Mouse (Mus musculus): ENCODE data around the gene Adam19. TPM values are rescaled to one million over a fixed set of nuclear protein-coding genes. Genes with fewer than 3 reads are reported as not detected.

The Adam19 gene
- total RNA-seq, 1 experiment: 43.8 TPM

DNA sequence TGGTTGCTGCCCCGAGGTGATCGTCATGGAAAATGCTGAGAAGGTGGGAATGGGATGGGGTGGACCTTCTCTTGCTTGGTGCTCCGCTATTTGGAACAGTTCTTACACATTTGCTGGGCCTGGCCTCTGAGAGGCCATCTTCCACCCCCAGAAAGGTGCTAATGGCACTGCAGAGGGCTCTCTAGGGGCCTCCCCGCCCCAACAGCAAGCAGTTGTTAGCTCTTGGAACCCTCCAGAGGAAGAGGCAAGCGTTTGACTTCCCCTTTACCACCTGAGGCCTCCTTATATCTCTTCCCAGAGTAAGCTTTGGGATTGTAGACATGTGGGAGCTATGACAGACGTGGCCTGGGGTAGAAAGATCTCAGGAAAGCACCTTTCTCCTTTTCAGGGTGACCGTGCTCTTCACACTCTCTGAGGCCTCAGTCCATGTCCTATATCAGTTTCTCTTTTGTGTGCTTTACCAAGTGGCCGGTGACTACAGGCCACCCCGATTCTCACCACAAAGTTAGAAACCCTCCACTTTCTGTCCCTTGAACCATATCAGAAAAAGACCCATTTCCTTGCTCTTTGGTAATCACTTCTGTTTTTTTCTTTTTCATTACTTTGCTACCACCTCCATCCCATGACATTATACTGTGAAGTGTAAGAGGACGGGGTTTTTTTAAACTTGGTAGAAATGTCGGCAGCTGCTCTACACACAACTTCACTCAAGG, 89.5 kb downstream of the Adam19 start:
- TF ChIP-seq CHD2 (IDR thresholded peaks at IDR 0.05; ENCODE audit: low read depth, low read length): no peak
- TF ChIP-seq ZNF384 (IDR thresholded peaks at IDR 0.05; ENCODE audit: low read depth, low read length): no peak
- TF ChIP-seq MAFK (IDR thresholded peaks at IDR 0.05; ENCODE audit: insufficient read depth, low read depth, low read length): no peak
- TF ChIP-seq HCFC1 (IDR thresholded peaks at IDR 0.05; ENCODE audit: borderline replicate concordance, insufficient read depth, low read length): no peak
- no peak for TF ChIP-seq ZC3H11A (IDR thresholded peaks at IDR 0.05; ENCODE audit: borderline replicate concordance, low read depth, low read length)
- no peak for DNase-seq (ENCODE audit: low read depth, low spot score)

DNA sequence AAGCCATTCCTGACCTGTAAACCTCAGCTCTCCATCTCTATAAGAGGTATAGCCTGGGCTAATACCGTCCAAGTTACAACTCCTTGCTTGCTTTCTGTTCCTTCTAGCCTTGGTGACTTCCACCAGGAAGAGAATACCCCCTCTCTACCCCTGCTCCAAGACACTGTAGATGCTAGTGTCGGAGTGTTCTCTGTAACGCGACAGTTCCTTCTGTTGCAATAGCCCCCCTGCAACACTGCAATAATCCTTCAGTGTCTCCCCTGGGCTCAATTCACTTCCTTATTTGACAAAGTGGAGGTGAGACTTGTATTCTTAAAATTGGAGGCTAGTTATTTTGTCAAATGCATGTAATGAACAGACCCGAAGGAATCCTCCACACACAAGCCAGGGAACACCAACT, 90.8 kb downstream of the Adam19 start:
- Histone ChIP-seq H3K4me3 (ENCODE audit: insufficient read depth in 1 of 2, low read depth in 1 of 2, low read length in 2 of 2, poor library complexity in 1 of 2, severe bottlenecking in 1 of 2) (no peak overlapping the region), H3K9ac (ENCODE audit: insufficient read depth, low read depth, low read length, poor library complexity, severe bottlenecking) (no peak overlapping the region), H3K36me3 (ENCODE audit: control insufficient read depth, insufficient read depth, low read length, poor library complexity, severe bottlenecking) (peaks cover 19% of the 10 kb centered on the region), H3K4me1 (ENCODE audit: control insufficient read depth in 2 of 2, insufficient read depth in 2 of 2, low read length in 2 of 2, poor library complexity in 1 of 2) (no peaks in the 10 kb centered on the region), H3K9me3 (ENCODE audit: control insufficient read depth, insufficient read depth, low read depth, low read length) (no peaks in the 10 kb centered on the region), H3K27ac (ENCODE audit: insufficient read depth, low read depth, low read length, poor library complexity, severe bottlenecking) (no peak overlapping the region)
- in situ Hi-C loops (cut with MboI; ENCODE audit: low sequenced_read_pairs in 2 of 2, unreplicated experiment in 2 of 2): no loop called here
- no peak for DNase-seq (ENCODE audit: low read depth, low spot score)
- TF ChIP-seq HCFC1 (IDR thresholded peaks at IDR 0.05; ENCODE audit: borderline replicate concordance, insufficient read depth, low read length) (no peak), MAFK (IDR thresholded peaks at IDR 0.05; ENCODE audit: insufficient read depth, low read depth, low read length) (no peak), ZNF384 (IDR thresholded peaks at IDR 0.05; ENCODE audit: low read depth, low read length) (no peak), CHD2 (IDR thresholded peaks at IDR 0.05; ENCODE audit: low read depth, low read length) (no peak), ZC3H11A (IDR thresholded peaks at IDR 0.05; ENCODE audit: borderline replicate concordance, low read depth, low read length) (no peak)

More for the DNA sequence above, 89.5 kb downstream of the Adam19 start:
- Histone ChIP-seq H3K4me3 (ENCODE audit: insufficient read depth in 1 of 2, low read depth in 1 of 2, low read length in 2 of 2, poor library complexity in 1 of 2, severe bottlenecking in 1 of 2) (no peak overlapping the region), H3K27ac (ENCODE audit: insufficient read depth, low read depth, low read length, poor library complexity, severe bottlenecking) (no peak overlapping the region), H3K9me3 (ENCODE audit: control insufficient read depth, insufficient read depth, low read depth, low read length) (no peaks in the 10 kb centered on the region), H3K4me1 (ENCODE audit: control insufficient read depth in 2 of 2, insufficient read depth in 2 of 2, low read length in 2 of 2, poor library complexity in 1 of 2) (no peaks in the 10 kb centered on the region), H3K36me3 (ENCODE audit: control insufficient read depth, insufficient read depth, low read length, poor library complexity, severe bottlenecking) (peaks cover 28% of the 10 kb centered on the region), H3K9ac (ENCODE audit: insufficient read depth, low read depth, low read length, poor library complexity, severe bottlenecking) (no peak overlapping the region)
- in situ Hi-C loops (cut with MboI; ENCODE audit: low sequenced_read_pairs in 2 of 2, unreplicated experiment in 2 of 2): no loop called here

DNA sequence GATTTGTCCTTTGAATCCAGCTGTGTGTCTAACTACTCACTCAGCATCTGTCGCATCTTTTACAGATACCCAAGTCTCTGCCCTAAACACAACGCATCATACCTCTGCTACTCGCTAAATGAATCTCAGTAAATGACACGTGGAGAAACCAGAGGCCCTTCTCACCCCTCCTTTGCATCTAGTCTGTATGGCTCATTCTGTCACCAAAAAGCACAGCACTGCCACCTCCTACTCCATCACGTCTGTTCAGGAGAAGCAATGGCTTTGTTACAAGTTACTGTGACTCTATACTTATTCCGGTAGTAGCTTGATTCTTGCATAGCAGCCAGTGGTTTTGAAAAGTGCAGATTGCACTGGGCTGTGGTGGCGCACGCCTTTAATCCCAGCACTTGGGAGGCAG, 101.2 kb downstream of the Adam19 start:
- Histone ChIP-seq H3K4me3 (ENCODE audit: insufficient read depth in 1 of 2, low read depth in 1 of 2, low read length in 2 of 2, poor library complexity in 1 of 2, severe bottlenecking in 1 of 2) (no peak overlapping the region), H3K9me3 (ENCODE audit: control insufficient read depth, insufficient read depth, low read depth, low read length) (no peaks in the 10 kb centered on the region), H3K36me3 (ENCODE audit: control insufficient read depth, insufficient read depth, low read length, poor library complexity, severe bottlenecking) (no peaks in the 10 kb centered on the region), H3K9ac (ENCODE audit: insufficient read depth, low read depth, low read length, poor library complexity, severe bottlenecking) (no peak overlapping the region), H3K4me1 (ENCODE audit: control insufficient read depth in 2 of 2, insufficient read depth in 2 of 2, low read length in 2 of 2, poor library complexity in 1 of 2) (no peaks in the 10 kb centered on the region), H3K27ac (ENCODE audit: insufficient read depth, low read depth, low read length, poor library complexity, severe bottlenecking) (no peak overlapping the region)
- TF ChIP-seq HCFC1 (IDR thresholded peaks at IDR 0.05; ENCODE audit: borderline replicate concordance, insufficient read depth, low read length) (no peak), ZC3H11A (IDR thresholded peaks at IDR 0.05; ENCODE audit: borderline replicate concordance, low read depth, low read length) (no peak), CHD2 (IDR thresholded peaks at IDR 0.05; ENCODE audit: low read depth, low read length) (no peak), MAFK (IDR thresholded peaks at IDR 0.05; ENCODE audit: insufficient read depth, low read depth, low read length) (no peak), ZNF384 (IDR thresholded peaks at IDR 0.05; ENCODE audit: low read depth, low read length) (no peak)
- no peak for DNase-seq (ENCODE audit: low read depth, low spot score)
- in situ Hi-C loops (cut with MboI; ENCODE audit: low sequenced_read_pairs in 2 of 2, unreplicated experiment in 2 of 2): no loop called here

DNA sequence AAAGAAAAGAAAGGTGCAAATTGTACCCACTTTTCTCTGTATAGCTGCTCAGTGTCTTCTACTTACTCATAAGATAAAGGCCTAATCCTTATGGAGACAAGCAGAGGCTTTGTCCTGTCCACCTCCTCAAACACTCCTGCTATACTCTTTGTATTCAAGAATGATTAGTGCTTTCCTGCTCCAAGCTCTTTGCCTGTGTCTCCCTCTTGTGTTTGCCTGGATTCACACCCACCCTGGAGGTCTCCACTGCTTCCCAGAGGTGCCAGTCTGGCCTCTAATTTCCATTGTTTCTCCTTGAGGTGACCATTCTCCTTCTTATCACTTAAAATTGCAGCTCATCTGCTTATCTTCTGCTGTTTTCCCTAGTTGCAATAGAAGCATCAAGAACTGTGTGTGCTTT, 101.7 kb downstream of the Adam19 start:
- in situ Hi-C loops (cut with MboI; ENCODE audit: low sequenced_read_pairs in 2 of 2, unreplicated experiment in 2 of 2): no loop called here
- H3K9ac ChIP-seq (ENCODE audit: insufficient read depth, low read depth, low read length, poor library complexity, severe bottlenecking): no peak overlapping the region

More for the DNA sequence above, 101.7 kb downstream of the Adam19 start:
- DNase-seq (ENCODE audit: low read depth, low spot score): no peak
- no peaks in the 10 kb centered on the region for H3K9me3 ChIP-seq (ENCODE audit: control insufficient read depth, insufficient read depth, low read depth, low read length)
- no peaks in the 10 kb centered on the region for H3K4me1 ChIP-seq (ENCODE audit: control insufficient read depth in 2 of 2, insufficient read depth in 2 of 2, low read length in 2 of 2, poor library complexity in 1 of 2)
- no peak for TF ChIP-seq HCFC1 (IDR thresholded peaks at IDR 0.05; ENCODE audit: borderline replicate concordance, insufficient read depth, low read length)
- TF ChIP-seq MAFK (IDR thresholded peaks at IDR 0.05; ENCODE audit: insufficient read depth, low read depth, low read length): no peak
- no peak for TF ChIP-seq ZC3H11A (IDR thresholded peaks at IDR 0.05; ENCODE audit: borderline replicate concordance, low read depth, low read length)
- TF ChIP-seq CHD2 (IDR thresholded peaks at IDR 0.05; ENCODE audit: low read depth, low read length): no peak
- no peak for TF ChIP-seq ZNF384 (IDR thresholded peaks at IDR 0.05; ENCODE audit: low read depth, low read length)
- H3K27ac ChIP-seq (ENCODE audit: insufficient read depth, low read depth, low read length, poor library complexity, severe bottlenecking): no peak overlapping the region
- no peaks in the 10 kb centered on the region for H3K36me3 ChIP-seq (ENCODE audit: control insufficient read depth, insufficient read depth, low read length, poor library complexity, severe bottlenecking)
- H3K4me3 ChIP-seq (ENCODE audit: insufficient read depth in 1 of 2, low read depth in 1 of 2, low read length in 2 of 2, poor library complexity in 1 of 2, severe bottlenecking in 1 of 2): no peak overlapping the region

Measured in ES-E14 (cell line).